ENCODE assay signal across 11 mouse cellular contexts in genomic region chr8:3211456-3211855, GRCm38 (mm10).
DNase-seq lines count a peak whose midpoint lies in the region; ATAC-seq and TF ChIP-seq lines count a peak whose summit lies in the region.
"Had no signal": no experiment of that assay in that cellular context is flagged by ENCODE, and none has a peak within 500 bp of the region (broad histone marks: within the 10 kb centered on the region; RNA-seq: fewer than 3 reads in every experiment).

No protein-coding gene starts in this region.

- intact Hi-C loops in heart, postnatal 14 days (cut with DNase I), result no loop called here

- no peak overlapping the region for H3K4me3 ChIP-seq in midbrain, postnatal 0 days (ENCODE audit: low read depth, low read length)
- no peak overlapping the region for H3K4me3 ChIP-seq in midbrain, embryonic 14.5 days (replicated peaks; ENCODE audit: low read depth, low read length)
- H3K4me3 ChIP-seq: erythroblast, embryonic 14.5 days; megakaryocyte, embryonic 14.5 days had no signal

- no peak for TF ChIP-seq CTCF in midbrain, postnatal 0 days (IDR thresholded peaks at IDR 0.05)

- no peak overlapping the region for H3K9ac ChIP-seq in midbrain, postnatal 0 days (replicated peaks; ENCODE audit: low read length, poor library complexity, severe bottlenecking)
- no peak overlapping the region for H3K9ac ChIP-seq in midbrain, embryonic 14.5 days (replicated peaks; ENCODE audit: low read length)

- no peaks in the 10 kb centered on the region for H3K4me1 ChIP-seq in midbrain, postnatal 0 days (ENCODE audit: insufficient read depth, low read length)
- no peaks in the 10 kb centered on the region for H3K4me1 ChIP-seq in midbrain, embryonic 14.5 days (ENCODE audit: control insufficient read depth, insufficient read depth, low read length)

- H3K4me2 ChIP-seq in midbrain, postnatal 0 days (ENCODE audit: low read depth, low read length, poor library complexity, severe bottlenecking), result no peak overlapping the region
- no peak overlapping the region for H3K4me2 ChIP-seq in midbrain, embryonic 14.5 days (ENCODE audit: low read length)

- H3K27me3 ChIP-seq in midbrain, postnatal 0 days (ENCODE audit: insufficient read depth, low read length), result no peaks in the 10 kb centered on the region
- no peaks in the 10 kb centered on the region for H3K27me3 ChIP-seq in midbrain, embryonic 14.5 days (ENCODE audit: control insufficient read depth, insufficient read depth, low read length)
- H3K27me3 ChIP-seq: megakaryocyte, embryonic 14.5 days had no signal

- 83% methylated on average over 9 of the region's 9 CpGs for WGBS in midbrain, postnatal 0 days
- WGBS in midbrain, embryonic 14.5 days, result 92% methylated on average over 9 of the region's 9 CpGs

- ATAC-seq in cerebellum, adult (ENCODE audit: insufficient number of reproducible peaks, low FRiP score, low TSS enrichment), result 0 out of 2 replicates have a peak, but pooled peaks have one; percentile 20
- no peak for ATAC-seq in midbrain, postnatal 0 days (ENCODE audit: low FRiP score)
- ATAC-seq in midbrain, embryonic 14.5 days (ENCODE audit: low FRiP score, low TSS enrichment), result no peak
- ATAC-seq: activated CD4-positive, CD25-positive, alpha-beta regulatory T cell, adult 4 months had no signal

- H3K27ac ChIP-seq in midbrain, postnatal 0 days (ENCODE audit: low read depth, low read length), result no peak overlapping the region
- H3K27ac ChIP-seq in midbrain, embryonic 14.5 days (replicated peaks; ENCODE audit: low read depth, low read length), result no peak overlapping the region

- no peaks in the 10 kb centered on the region; the same call in none of the 2 replicates for H3K36me3 ChIP-seq in midbrain, postnatal 0 days (ENCODE audit: insufficient read depth, low read length)
- peaks cover 18% of the 10 kb centered on the region for H3K36me3 ChIP-seq in midbrain, embryonic 14.5 days (ENCODE audit: control insufficient read depth, insufficient read depth, low read length)

- no peak for DNase-seq in cerebellum, adult 9-10 months
- DNase-seq in midbrain, postnatal 0 days (ENCODE audit: low spot score), result peak; percentile 8
- DNase-seq in midbrain, embryonic 14.5 days, result no peak
- DNase-seq in heart, postnatal 14 days, result peak; percentile 42 to 48
- peak; percentile 69 for DNase-seq in skeletal muscle tissue, adult 2 months (ENCODE audit: low read depth, low spot score)
- no peak for DNase-seq in right cerebral cortex, adult 2 months (ENCODE audit: low spot score in 2 of 2)
- no peak for DNase-seq in yolk sac, embryonic 10.5 days (ENCODE audit: low spot score)

- no peaks in the 10 kb centered on the region for H3K9me3 ChIP-seq in midbrain, postnatal 0 days (ENCODE audit: low read length)
- H3K9me3 ChIP-seq in midbrain, embryonic 14.5 days (ENCODE audit: control insufficient read depth, low read length), result no peaks in the 10 kb centered on the region
- H3K9me3 ChIP-seq: megakaryocyte, embryonic 14.5 days had no signal

Comparison
In these comparisons a context has a peak if more than half of its experiments do, and no peak if none do; other contexts are left out.
1. DNase-seq: peak in midbrain, postnatal 0 days (single experiment), heart, postnatal 14 days (2 of 2) and skeletal muscle tissue, adult 2 months (single experiment); none in cerebellum, adult 9-10 months (single experiment), midbrain, embryonic 14.5 days (single experiment), right cerebral cortex, adult 2 months (0 of 2) and yolk sac, embryonic 10.5 days (single experiment).